Mouse (Mus musculus) embryonic facial prominence, embryonic 14.5 days (tissue): ENCODE data around the gene H2afz. TPM values are rescaled to one million over a fixed set of nuclear protein-coding genes. Genes with fewer than 3 reads are reported as not detected.
"Not testable (repeated sequence)": the region's sequence is repeated elsewhere in the genome, so short reads cannot be mapped to it uniquely, and the experiment has no call there.

Experiments used
- ATAC-seq: fragments of 200-750 bp; cut with Nextera tagmentation; 2 replicates; pipeline ENCODE4 v1.8.0; 2017; ENCODE audit warnings: low read depth, moderate number of reproducible peaks, moderate TSS enrichment
- DNase-seq: peaks from one replicate; pipeline ENCODE4 v3.0.0-alpha.2; 2015; ENCODE audit warnings: low spot score
- H3K27ac ChIP-seq: fragments of 300-500 bp; sonication (generic); replicated peaks from 2 replicates; pipeline ENCODE4 v1.5.1; 2014; ENCODE audit warnings: low read depth, mild to moderate bottlenecking, low read length, moderate library complexity
- H3K27me3 ChIP-seq: fragments of 300-500 bp; sonication (generic); replicated peaks from 2 replicates; pipeline ENCODE4 v1.6.1; 2014; ENCODE audit warnings: low read length; ENCODE audit not compliant: control insufficient read depth, insufficient read depth
- H3K36me3 ChIP-seq: fragments of 300-500 bp; sonication (generic); 2 replicates; pipeline ENCODE4 v1.6.1; 2014; ENCODE audit warnings: low read length, mixed read lengths; ENCODE audit not compliant: control insufficient read depth, insufficient read depth
- H3K4me1 ChIP-seq: fragments of 300-500 bp; sonication (generic); 2 replicates; pipeline ENCODE4 v1.6.1; 2014; ENCODE audit warnings: antibody characterized with exemption, low read length; ENCODE audit not compliant: control insufficient read depth, insufficient read depth
- H3K4me2 ChIP-seq: fragments of 300-500 bp; sonication (generic); 2 replicates; pipeline ENCODE4 v1.6.1; 2014; ENCODE audit warnings: low read depth, mild to moderate bottlenecking, low read length, moderate library complexity, mixed read lengths
- H3K4me3 ChIP-seq: fragments of 300-500 bp; sonication (generic); 2 replicates; pipeline ENCODE4 v1.5.1; 2014; ENCODE audit warnings: low read depth, mild to moderate bottlenecking, low read length
- H3K9ac ChIP-seq: fragments of 300-500 bp; sonication (generic); 2 replicates; pipeline ENCODE4 v1.6.1; 2014; ENCODE audit warnings: low read depth, mild to moderate bottlenecking, low read length, moderate library complexity, mixed read lengths
- H3K9me3 ChIP-seq: fragments of 300-500 bp; sonication (generic); 2 replicates; pipeline ENCODE4 v1.6.1; 2016; ENCODE audit warnings: low read length; ENCODE audit not compliant: control insufficient read depth
- WGBS: fragments of 180-500 bp; shearing (Covaris S2); extraction: QIAGEN DNeasy Blood & Tissue Kit; methylation state at CpG from one replicate; pipeline ENCODE4 v1.1.7; 2014; 5-methylcytosine and 5-hydroxymethylcytosine counted together
- polyA plus RNA-seq: library from polyadenylated mRNA; unstranded; fragments of >200 nt; fragmentation: Nextera tagmentation; extraction: Ambion mirVana; gene quantifications from 2 replicates; pipeline ENCODE4 v1.2.1, GENCODE M21; 2014

The H2afz gene
- polyA plus RNA-seq, 1 experiment from 2014 or later, result 1,328 TPM

DNA sequence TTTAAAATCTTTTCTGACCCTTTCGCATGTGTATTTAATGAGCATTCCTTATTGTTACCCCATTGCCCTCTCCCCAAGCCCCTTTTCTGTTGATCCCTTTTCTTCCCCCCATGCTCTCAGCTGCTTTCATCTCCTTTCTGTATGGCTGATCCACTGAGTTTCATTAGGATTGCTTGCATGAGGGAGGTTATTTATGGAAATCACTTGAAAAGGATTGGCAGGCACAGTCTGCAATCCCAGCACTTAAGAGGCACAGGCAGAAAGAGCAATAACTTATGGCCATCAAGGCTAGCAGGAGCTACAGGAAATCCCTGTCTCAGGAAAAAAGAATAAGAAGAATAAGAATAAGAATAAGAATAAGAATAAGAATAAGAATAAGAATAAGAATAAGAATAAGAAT, 27.7 kb upstream of the H2afz start:
- no peak for ATAC-seq

GRCm38 (mm10) chr3:137838160-137838559, 26.1 kb upstream of the H2afz start:
- no peak overlapping the region for H3K27ac ChIP-seq
- ATAC-seq (no peak), DNase-seq (no peak)
- H3K4me2 ChIP-seq, result no peak overlapping the region
- no peak overlapping the region for H3K4me3 ChIP-seq
- no peaks in the 10 kb centered on the region for H3K4me1 ChIP-seq
- no peaks in the 10 kb centered on the region for H3K27me3 ChIP-seq
- no peaks in the 10 kb centered on the region for H3K9me3 ChIP-seq
- H3K36me3 ChIP-seq, result no peaks in the 10 kb centered on the region
- H3K9ac ChIP-seq, result no peak overlapping the region

More for the DNA sequence above, 27.7 kb upstream of the H2afz start:
- no peak overlapping the region for H3K4me2 ChIP-seq
- no peaks in the 10 kb centered on the region for H3K36me3 ChIP-seq
- H3K9me3 ChIP-seq, result no peaks in the 10 kb centered on the region
- no peak overlapping the region for H3K9ac ChIP-seq
- no peak for DNase-seq
- 80% methylated on average over 1 of the region's 1 CpGs for WGBS
- H3K4me1 ChIP-seq, result no peaks in the 10 kb centered on the region
- H3K27ac ChIP-seq, result no peak overlapping the region
- no peak overlapping the region for H3K4me3 ChIP-seq
- H3K27me3 ChIP-seq, result no peaks in the 10 kb centered on the region

DNA sequence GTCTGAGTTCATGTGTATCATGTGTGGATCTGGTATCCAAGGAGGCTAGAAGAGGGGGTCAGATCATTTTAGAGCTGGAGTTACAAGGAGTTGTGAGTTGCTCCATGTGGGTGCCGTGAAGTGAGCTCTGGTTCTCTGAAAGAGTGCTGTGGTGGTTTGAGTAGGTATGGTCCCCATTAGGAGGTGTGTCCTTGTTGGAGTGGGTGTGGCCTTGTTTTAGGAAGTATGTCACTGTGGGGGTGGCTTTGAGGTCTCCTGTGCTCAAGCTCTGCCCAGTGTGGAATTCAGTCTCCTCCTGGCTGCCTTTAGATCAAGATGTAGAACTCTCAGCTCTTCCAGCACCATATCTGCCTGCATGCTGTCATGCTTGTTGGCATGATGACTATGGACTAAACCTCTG, 21.3 kb upstream of the H2afz start:
- ATAC-seq (no peak), DNase-seq (no peak)
- no peak overlapping the region for H3K27ac ChIP-seq
- no peak overlapping the region for H3K4me2 ChIP-seq
- no peaks in the 10 kb centered on the region for H3K27me3 ChIP-seq
- H3K9ac ChIP-seq, result no peak overlapping the region
- WGBS, result 96% methylated on average over 1 of the region's 1 CpGs
- H3K4me1 ChIP-seq, result no peaks in the 10 kb centered on the region
- no peak overlapping the region for H3K4me3 ChIP-seq
- no peaks in the 10 kb centered on the region for H3K36me3 ChIP-seq
- H3K9me3 ChIP-seq, result no peaks in the 10 kb centered on the region

DNA sequence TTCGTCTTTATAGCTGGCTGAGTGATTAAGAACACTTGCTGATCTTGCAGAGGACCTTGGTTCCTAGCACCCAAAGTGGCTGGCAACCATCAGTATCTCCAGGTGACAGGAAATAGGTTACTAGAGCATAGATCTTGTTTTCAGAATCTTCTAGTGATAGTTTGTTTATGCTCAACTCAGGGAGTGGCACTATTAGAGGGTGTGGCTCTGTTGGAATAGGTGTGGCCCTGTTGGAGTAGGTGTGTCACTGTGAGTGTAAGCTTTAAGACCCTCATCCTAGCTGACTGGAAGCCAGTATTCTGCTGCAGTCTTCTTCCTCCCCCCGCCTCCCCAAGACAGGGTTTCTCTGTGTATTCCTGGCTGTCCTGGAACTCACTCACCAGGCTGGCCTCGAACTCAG, 20.0 kb upstream of the H2afz start:
- no peak overlapping the region for H3K27ac ChIP-seq
- no peaks in the 10 kb centered on the region for H3K4me1 ChIP-seq
- ATAC-seq (no peak), DNase-seq (no peak)
- no peaks in the 10 kb centered on the region for H3K9me3 ChIP-seq
- WGBS, result 78% methylated on average over 3 of the region's 3 CpGs
- H3K4me3 ChIP-seq, result no peak overlapping the region
- no peak overlapping the region for H3K9ac ChIP-seq
- no peaks in the 10 kb centered on the region for H3K27me3 ChIP-seq
- H3K36me3 ChIP-seq, result no peaks in the 10 kb centered on the region
- no peak overlapping the region for H3K4me2 ChIP-seq

DNA sequence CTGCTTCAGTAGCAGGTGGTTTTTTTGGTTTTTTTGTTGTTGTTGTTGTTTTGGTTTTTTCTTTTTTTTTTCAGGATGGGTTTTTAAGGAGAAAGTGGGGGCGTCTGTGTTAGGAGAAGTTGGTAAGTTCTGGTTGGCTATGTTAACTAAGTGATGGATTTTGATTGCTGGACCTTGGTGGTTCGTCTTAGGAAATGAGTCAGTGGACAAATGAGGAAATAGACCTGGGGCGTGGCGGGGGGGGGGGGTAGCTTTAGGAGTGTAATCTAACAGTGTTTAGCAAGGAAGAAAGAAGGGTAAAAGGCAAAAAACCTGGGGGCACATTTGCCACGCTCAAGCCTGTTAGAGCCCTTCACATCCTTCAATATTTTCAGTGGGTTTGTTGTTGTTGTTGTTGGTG, 17.7 kb upstream of the H2afz start:
- H3K4me1 ChIP-seq, result no peaks in the 10 kb centered on the region
- H3K27me3 ChIP-seq, result no peaks in the 10 kb centered on the region
- no peak overlapping the region for H3K4me3 ChIP-seq
- WGBS, result 80% methylated on average over 5 of the region's 5 CpGs
- H3K9ac ChIP-seq, result no peak overlapping the region
- no peak overlapping the region for H3K27ac ChIP-seq
- no peak overlapping the region for H3K4me2 ChIP-seq
- ATAC-seq, result no peak
- H3K36me3 ChIP-seq, result no peaks in the 10 kb centered on the region
- H3K9me3 ChIP-seq, result no peaks in the 10 kb centered on the region
- no peak for DNase-seq

DNA sequence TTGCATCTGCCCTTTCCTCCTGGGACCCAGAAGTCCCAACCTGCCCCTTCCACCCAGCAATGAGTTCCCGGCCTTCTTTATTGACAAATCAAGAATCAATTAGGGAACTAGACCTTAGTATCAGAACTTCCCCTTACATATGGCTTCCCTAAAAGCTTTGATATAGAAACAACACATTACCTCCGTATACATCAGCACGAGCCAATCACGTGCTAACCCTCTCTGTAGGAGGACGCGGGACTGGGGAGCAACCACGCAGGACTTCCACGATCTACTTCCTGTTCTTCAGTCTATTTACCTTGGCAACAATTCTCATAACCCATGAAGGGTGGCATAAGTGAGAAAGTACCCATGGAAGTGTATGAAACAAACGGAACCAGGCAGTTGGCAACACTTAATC, 15.9 kb upstream of the H2afz start:
- no peak overlapping the region for H3K9ac ChIP-seq
- H3K9me3 ChIP-seq, result no peaks in the 10 kb centered on the region
- DNase-seq, result no peak
- H3K27me3 ChIP-seq, result no peaks in the 10 kb centered on the region
- no peak overlapping the region for H3K27ac ChIP-seq
- no peaks in the 10 kb centered on the region for H3K4me1 ChIP-seq
- H3K36me3 ChIP-seq, result no peaks in the 10 kb centered on the region
- no peak overlapping the region for H3K4me3 ChIP-seq
- 88% methylated on average over 9 of the region's 9 CpGs for WGBS
- no peak for ATAC-seq
- no peak overlapping the region for H3K4me2 ChIP-seq

DNA sequence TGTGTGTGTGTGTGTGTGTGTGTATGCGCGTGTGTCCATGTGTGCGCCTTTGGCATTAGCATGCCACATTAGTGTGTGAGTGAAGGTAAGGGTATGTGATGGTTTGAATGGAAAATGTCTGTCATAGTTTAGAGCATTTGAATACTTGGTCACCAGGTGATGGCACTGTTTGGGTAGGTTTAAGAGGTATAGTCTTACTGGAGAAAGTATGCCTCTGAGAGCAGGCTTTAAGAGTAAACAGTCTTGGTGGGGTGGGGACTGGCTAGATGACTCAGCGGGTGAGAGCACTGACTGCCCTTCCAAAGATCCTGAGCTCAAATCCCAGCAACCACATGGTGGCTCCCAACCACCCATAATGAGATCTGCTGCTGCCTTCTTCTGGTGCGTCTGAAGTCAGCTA, 14.6 kb upstream of the H2afz start:
- no peaks in the 10 kb centered on the region for H3K27me3 ChIP-seq
- no peak overlapping the region for H3K4me3 ChIP-seq
- no peak overlapping the region for H3K9ac ChIP-seq
- no peak overlapping the region for H3K27ac ChIP-seq
- no peaks in the 10 kb centered on the region for H3K9me3 ChIP-seq
- 89% methylated on average over 5 of the region's 5 CpGs for WGBS
- no peaks in the 10 kb centered on the region for H3K4me1 ChIP-seq
- H3K36me3 ChIP-seq, result no peaks in the 10 kb centered on the region
- no peak overlapping the region for H3K4me2 ChIP-seq
- ATAC-seq, result no peak
- no peak for DNase-seq

DNA sequence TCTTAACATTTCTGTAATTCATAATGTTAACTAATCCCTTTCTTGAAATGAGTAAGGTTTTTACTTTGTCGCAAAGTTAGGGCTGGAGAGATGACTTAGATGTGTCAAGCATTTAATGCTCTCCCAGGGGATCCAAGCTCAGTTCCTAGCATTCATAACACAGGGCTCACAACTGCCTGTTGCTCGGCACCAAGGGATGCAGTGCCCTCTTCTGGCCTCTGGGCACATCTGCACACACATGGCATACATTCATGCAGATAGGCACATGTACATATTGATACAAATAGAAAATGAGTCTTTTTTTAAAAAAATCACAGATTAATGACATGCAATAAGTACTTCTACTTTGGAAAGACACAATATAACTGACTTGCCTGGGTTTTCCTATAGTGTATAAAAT, 13.1 kb upstream of the H2afz start:
- Histone ChIP-seq H3K4me3 (no peak overlapping the region), H3K4me1 (no peaks in the 10 kb centered on the region), H3K9ac (no peak overlapping the region), H3K9me3 (no peaks in the 10 kb centered on the region), H3K27me3 (no peaks in the 10 kb centered on the region), H3K27ac (no peak overlapping the region), H3K36me3 (no peaks in the 10 kb centered on the region), H3K4me2 (no peak overlapping the region)
- ATAC-seq (no peak), DNase-seq (no peak)
- WGBS, result 86% methylated on average over 2 of the region's 2 CpGs

- H3K27me3 ChIP-seq, H3K9me3 ChIP-seq, H3K4me2 ChIP-seq, H3K36me3 ChIP-seq, H3K9ac ChIP-seq, ATAC-seq, H3K4me3 ChIP-seq, H3K4me1 ChIP-seq, H3K27ac ChIP-seq, DNase-seq: not testable (repeated sequence)
- WGBS, result 91% methylated on average over 1 of the region's 1 CpGs
These were observed 11.3 kb upstream of the H2afz start for GRCm38 (mm10) chr3:137853011-137853410.
